Mouse (Mus musculus): ENCODE data around the gene Ccdc149.

GRCm38 (mm10) chr5:52393756-52394155, 77.6 kb downstream of the Ccdc149 start:
- TF ChIP-seq CTCF (IDR thresholded peaks at IDR 0.05; ENCODE audit: low read depth, low read length) (no peak), POLR2A (IDR thresholded peaks at IDR 0.05; ENCODE audit: borderline replicate concordance, low read depth, low read length) (no peak)
